In genomic region chr12:40447561-40448355, GRCm38 (mm10) we compare ENCODE assay signal across 7 mouse cellular contexts. TPM values are rescaled to one million over a fixed set of nuclear protein-coding genes. Genes with fewer than 3 reads are reported as not detected.
DNase-seq lines count a peak whose midpoint lies in the region; TF ChIP-seq lines count a peak whose summit lies in the region.

No protein-coding gene starts in this region.

- no peaks in the 10 kb centered on the region for H3K9me3 ChIP-seq in hindbrain, embryonic 10.5 days

- H3K27me3 ChIP-seq in cerebellum, adult 2 months (ENCODE audit: control insufficient read depth, insufficient read depth, low read length), result no peaks in the 10 kb centered on the region
- H3K27me3 ChIP-seq in hindbrain, embryonic 10.5 days (ENCODE audit: insufficient read depth, poor library complexity, severe bottlenecking), result no peaks in the 10 kb centered on the region

- peak overlapping the region; percentile 87; the same call in 1 of the 2 replicates for H3K27ac ChIP-seq in cerebellum, adult 2 months (ENCODE audit: insufficient read depth, low read length)
- no peak overlapping the region for H3K27ac ChIP-seq in hindbrain, embryonic 10.5 days

- no peak for TF ChIP-seq POLR2A in cerebellum, adult 2 months (IDR thresholded peaks at IDR 0.05; ENCODE audit: borderline replicate concordance, insufficient read depth, low read length)

- no peak for TF ChIP-seq CTCF in cerebellum, adult 2 months (IDR thresholded peaks at IDR 0.05; ENCODE audit: borderline replicate concordance, insufficient read depth, low read depth, low read length)

- WGBS in cerebellum, adult 2 months, result 4% methylated on average over 10 of the region's 10 CpGs
- 19% methylated on average over 10 of the region's 10 CpGs for WGBS in hindbrain, embryonic 10.5 days

- H3K36me3 ChIP-seq in hindbrain, embryonic 10.5 days, result peaks cover 4% of the 10 kb centered on the region; the same call in 1 of the 2 replicates

- peaks cover 4% of the 10 kb centered on the region; the same call in 1 of the 2 replicates for H3K4me1 ChIP-seq in cerebellum, adult 2 months (ENCODE audit: control insufficient read depth, insufficient read depth, low read length)
- H3K4me1 ChIP-seq in hindbrain, embryonic 10.5 days (replicated peaks), result peaks cover 43% of the 10 kb centered on the region

- peak overlapping the region; percentile 83 for H3K4me3 ChIP-seq in cerebellum, adult 2 months (replicated peaks; ENCODE audit: insufficient read depth, low read depth, low read length)
- peak overlapping the region; percentile 82 for H3K4me3 ChIP-seq in hindbrain, embryonic 10.5 days

- DNase-seq in R1 (ENCODE audit: low read depth, low spot score), result peak; percentile 27
- peak; percentile 58 to 63 for DNase-seq in cerebellum, adult 2 months
- DNase-seq in hindbrain, embryonic 10.5 days (ENCODE audit: low spot score), result no peak
- DNase-seq in lung, postnatal 10 days, result peak; percentile 28
- DNase-seq in layer of hippocampus, adult 8-10 months (ENCODE audit: low spot score in 2 of 2), result no peak
- no peak for DNase-seq in T-cell, adult 2 months (ENCODE audit: low spot score)
- no peak for DNase-seq in left cerebral cortex, adult 11 months (ENCODE audit: low spot score)

RNA-seq across cellular contexts. Expression of gene Dock4, which starts 2.0 kb away (rescaled TPM):
- polyA plus RNA-seq in cerebellum, adult 2 months (2012; rRNA removed), result 35.6 and 41.5 TPM in 2 replicates
- polyA plus RNA-seq in hindbrain, embryonic 10.5 days (2016; fragmentation: Nextera tagmentation; extraction: Ambion mirVana), result 17.6 and 25.1 TPM in 2 replicates
- total RNA-seq in layer of hippocampus, adult 8-10 months (2022), result 100 to 1,000 TPM; 196 to 242 (median 222) TPM

RNA-seq across cellular contexts. Expression of gene Zfp277, which starts 2.1 kb away (rescaled TPM):
- polyA plus RNA-seq in cerebellum, adult 2 months (2012; rRNA removed), result 14.3 and 15.8 TPM in 2 replicates
- polyA plus RNA-seq in hindbrain, embryonic 10.5 days (2016; fragmentation: Nextera tagmentation; extraction: Ambion mirVana), result 36.0 and 37.8 TPM in 2 replicates
- 10 to 100 TPM; 26.3 to 28.7 (median 26.9) TPM for total RNA-seq in layer of hippocampus, adult 8-10 months (2022)

Comparison
In these comparisons a context has a peak if more than half of its experiments do, and no peak if none do; other contexts are left out.
1. DNase-seq: peak in R1 (single experiment), cerebellum, adult 2 months (2 of 2) and lung, postnatal 10 days (single experiment); none in hindbrain, embryonic 10.5 days (single experiment), layer of hippocampus, adult 8-10 months (0 of 2), T-cell, adult 2 months (single experiment) and left cerebral cortex, adult 11 months (single experiment).